Mouse (Mus musculus) bone marrow, adult 2 months (tissue): ENCODE data around the gene Morn3.

Source experiments
- CTCF ChIP-seq: fragments of 200-500 bp; IDR thresholded peaks from 2 replicates; pipeline ENCODE4 v1.5.1; 2011; ENCODE audit warnings: low read length, control low read depth; ENCODE audit not compliant: control insufficient read depth, insufficient read depth
- POLR2A ChIP-seq: fragments of 200-500 bp; IDR thresholded peaks from 2 replicates; pipeline ENCODE4 v1.6.1; 2011; ENCODE audit warnings: low read depth, mild to moderate bottlenecking, control low read depth, low read length, borderline replicate concordance; ENCODE audit not compliant: control insufficient read depth

GRCm38 (mm10) chr5:122991350-122992004 is 55.3 kb downstream of the Morn3 start:
- TF ChIP-seq POLR2A: no peak
- TF ChIP-seq CTCF: no peak
